Mouse (Mus musculus) frontal cortex, postnatal 14 days (tissue): ENCODE data around the gene Ptprr.
A peak's percentile ranks its signal among the peaks of the same experiment; 100 is the strongest.

Source experiments
- DNase-seq, 2 experiments: peaks; one replicate each; pipeline ENCODE4 v3.0.0; 2022; ENCODE audit warnings: low spot score in 2 of 2

The Ptprr gene

DNA sequence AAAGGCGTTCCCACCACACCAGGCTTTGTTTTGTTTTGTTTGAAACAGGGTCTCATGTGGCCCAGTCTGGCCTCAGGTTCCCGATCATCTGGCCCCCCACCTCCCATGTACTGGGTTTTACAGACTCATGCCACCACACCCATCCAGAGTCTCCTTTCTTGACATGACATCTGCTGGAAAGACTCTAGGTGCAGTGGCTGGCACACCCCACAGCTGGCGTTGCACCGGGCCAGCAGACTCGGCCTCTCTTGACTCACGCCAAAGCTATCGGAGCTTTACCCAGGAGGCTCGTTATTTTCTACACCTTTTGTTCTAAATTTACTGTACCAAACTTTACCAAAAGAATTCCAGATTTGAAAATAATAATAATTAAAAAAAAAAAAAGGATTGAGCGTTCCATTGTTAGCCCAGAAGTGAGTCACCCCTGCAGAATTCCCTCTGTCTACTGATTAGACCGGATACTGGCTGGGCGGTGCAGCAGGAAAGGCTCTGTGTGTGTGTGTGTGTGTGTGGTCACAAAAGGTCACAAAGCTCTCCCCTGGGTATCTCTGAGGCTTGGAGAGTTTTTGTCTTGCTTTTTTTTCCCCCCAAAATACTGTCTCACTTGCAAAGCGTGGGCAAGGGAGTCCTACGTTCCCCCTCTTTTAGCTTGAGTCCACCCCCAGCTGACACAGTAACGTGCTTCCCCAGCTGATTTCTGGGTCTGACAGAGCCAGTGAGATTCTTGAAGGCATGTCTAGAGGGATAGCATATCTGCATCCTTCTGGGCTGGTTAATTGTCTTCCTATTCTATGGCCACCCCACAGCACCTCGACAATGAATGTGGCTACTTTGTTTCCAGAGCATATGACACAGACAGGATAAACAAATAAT, 248.8 kb downstream of the Ptprr start:
- DNase-seq = no peak

GRCm38 (mm10) chr10:116267434-116267822, 249.4 kb downstream of the Ptprr start:
- no peak for DNase-seq

DNA sequence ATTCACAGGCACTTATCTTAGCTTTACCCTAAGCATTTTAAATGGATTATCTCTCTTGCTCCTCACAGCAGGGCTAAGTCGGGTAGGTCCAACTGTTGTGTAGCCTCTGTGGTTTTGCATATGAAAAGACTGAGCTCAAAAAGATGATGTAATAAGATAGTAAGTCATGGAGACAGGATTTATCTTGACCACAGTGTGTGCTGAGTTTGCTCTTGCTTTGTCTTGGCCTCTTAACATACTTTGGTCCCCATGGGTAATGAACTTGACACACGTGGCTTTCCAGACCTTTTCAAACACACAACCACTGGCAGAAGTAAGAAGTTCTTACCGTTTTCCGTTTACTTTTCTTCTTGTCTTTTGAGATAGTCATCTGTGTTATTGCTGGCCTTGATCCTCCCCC, 250.3 kb downstream of the Ptprr start:
- no peak for DNase-seq

DNA sequence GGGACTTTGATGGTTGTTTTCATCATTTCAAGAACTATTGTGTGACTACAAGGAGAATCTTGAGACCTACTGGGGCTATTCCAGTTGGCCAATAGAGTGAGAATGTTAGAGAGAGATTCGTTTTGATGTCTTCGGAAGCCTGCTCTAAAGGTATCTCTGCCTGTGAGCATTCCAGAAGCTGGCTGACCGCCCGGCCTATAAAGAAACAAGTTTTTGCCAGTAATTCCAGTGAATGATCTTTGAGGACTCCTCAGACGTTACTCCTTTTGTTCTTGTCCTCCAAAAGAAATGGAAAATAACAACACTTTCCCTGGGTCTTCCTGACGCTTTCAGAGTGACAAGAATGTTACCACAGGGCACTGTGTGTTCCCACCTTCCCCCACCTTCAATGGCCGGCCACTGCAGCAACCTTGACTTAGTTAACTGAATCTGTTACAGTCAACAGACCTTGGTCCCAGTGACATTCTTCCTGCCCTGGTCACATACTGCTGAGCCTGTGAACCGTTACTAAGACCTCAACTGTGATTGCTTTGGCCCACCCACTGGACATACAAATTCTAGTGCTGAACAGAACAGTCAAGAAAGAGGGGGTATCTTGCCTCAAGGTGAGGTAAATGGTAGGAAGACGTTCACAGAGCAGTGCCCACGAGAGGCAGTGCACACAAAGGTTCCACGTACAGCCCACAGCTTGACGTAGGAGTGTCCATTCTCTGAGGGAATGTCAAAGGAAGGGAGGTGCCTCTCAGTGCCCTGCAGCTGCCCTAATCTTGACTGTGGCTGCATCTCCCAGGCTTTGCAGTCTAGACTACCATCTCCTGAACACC, 252.8 kb downstream of the Ptprr start:
- DNase-seq = no peak

GRCm38 (mm10) chr10:116271470-116271915, 253.5 kb downstream of the Ptprr start:
- DNase-seq = no peak

DNA sequence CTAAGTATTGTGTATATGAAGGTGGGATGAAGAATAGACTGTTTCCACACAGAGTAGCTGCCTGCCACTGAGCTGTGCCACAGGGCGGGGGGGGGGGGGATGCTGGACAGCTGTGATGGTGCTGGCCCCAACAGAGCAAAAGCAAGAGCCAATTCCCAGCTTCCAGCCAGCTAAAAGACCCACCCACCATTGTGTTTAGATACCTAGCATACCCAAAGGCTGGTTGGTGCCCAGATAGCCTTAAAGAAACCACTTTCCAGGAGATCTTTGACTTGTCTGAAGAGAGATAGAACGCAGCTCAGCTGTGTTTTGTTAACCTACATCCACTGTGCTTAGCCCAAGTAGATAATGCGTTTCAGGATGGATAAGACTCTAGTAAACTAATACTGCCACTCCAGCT, 254.1 kb downstream of the Ptprr start:
- no peak for DNase-seq

DNA sequence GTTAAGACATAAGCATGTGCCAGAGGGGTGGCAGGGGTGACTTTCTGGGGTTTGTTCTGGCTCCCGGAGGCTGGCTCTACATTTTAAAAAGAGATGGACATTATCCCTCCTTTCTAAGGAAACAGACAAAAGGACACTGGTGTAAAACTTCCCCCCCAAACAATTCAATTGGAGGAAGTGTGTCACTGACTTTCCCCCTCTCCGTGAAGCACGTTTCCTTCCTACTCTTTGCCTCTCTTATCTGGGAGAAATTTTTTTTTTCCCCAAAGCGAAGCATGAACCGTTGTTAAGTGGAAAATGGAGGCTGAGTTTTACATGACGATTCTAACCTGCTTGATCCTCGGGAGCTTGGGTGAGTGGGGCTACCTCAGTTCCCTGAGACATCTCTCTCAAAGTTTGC, 257.3 kb downstream of the Ptprr start, which contains the start of gene Ptprb:
Gene Ptprb (plus strand): TSS at position 244 of the 400 bp plus-strand sequence.
- no peak for DNase-seq

GRCm38 (mm10) chr10:116286697-116287344, 268.8 kb downstream of the Ptprr start:
- DNase-seq = no peak

DNA sequence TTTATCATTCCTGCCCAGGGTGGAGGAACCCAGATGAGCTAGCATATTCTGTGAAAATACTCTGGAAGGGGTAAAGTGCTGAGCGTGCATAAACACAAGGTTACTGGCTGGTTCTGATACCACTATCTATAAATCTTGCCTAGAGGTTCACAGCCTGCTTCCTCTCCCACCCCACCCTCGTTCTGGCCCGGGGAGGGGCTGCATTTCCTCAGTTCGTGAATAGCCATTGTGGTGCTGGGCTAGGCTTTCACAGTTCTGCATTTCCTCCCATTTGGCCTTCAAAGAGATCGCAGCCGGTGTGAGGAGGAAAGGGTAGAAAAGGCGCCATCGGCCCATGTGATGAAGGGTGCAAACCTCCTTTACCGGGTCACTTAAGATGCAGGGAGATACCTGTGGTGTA, 270.1 kb downstream of the Ptprr start:
- no peak for DNase-seq

DNA sequence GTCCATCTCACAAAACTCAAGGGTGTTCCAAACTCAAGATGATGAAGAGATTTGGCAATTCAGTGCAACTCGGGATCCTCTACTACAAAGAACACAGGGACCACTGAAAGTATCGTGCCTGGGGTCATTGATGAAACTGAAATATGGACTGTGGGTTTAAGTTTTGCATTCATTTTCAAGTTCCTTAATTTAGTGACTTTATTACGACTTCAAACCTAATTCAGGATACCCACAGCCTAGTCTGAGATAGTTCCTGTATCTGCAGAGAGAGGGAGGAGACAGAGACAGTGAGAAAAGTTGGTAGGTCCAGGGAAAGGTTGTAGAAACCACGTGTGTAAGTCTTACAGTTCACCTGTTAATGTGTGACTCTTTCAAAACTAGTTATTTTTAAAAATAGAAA, 272.5 kb downstream of the Ptprr start:
- DNase-seq = no peak

GRCm38 (mm10) chr10:116291153-116291755, 273.2 kb downstream of the Ptprr start:
- DNase-seq = peak; percentile 23 to 62

DNA sequence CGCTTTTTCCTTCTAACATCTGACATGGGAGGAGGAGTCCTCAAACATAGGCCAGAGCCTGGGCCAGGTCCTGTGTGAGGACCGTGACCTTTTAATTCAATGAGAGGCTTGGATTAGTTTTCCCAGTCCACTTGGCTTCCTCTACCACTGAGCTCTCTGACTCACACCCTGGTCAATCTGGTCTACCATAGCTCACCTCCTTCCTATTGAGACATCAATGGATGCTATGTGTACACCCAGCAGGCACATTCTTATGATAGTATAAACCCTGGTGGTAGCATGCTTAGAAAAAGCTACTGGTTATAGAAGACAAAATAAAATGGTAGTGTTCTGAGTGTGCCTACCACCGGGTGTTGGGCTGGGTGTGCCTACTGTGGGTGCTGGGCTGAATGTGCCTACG, 278.4 kb downstream of the Ptprr start:
- DNase-seq = no peak

- no peak for DNase-seq
Measured at GRCm38 (mm10) chr10:116297854-116298253, 279.8 kb downstream of the Ptprr start.

GRCm38 (mm10) chr10:116300824-116301223, 282.8 kb downstream of the Ptprr start:
- no peak for DNase-seq

GRCm38 (mm10) chr10:116301258-116301657, 283.2 kb downstream of the Ptprr start:
- no peak for DNase-seq

- no peak for DNase-seq
Measured at GRCm38 (mm10) chr10:116304355-116304754, 286.3 kb downstream of the Ptprr start.

GRCm38 (mm10) chr10:116309460-116309859, 291.4 kb downstream of the Ptprr start:
- DNase-seq = no peak

- DNase-seq = no peak
Measured at GRCm38 (mm10) chr10:116310516-116311210, 292.6 kb downstream of the Ptprr start.

- DNase-seq = peak; percentile 46 to 80
Measured at GRCm38 (mm10) chr10:116319246-116319645, 301.2 kb downstream of the Ptprr start.
